Mouse (Mus musculus) liver, embryonic 14.5 days (tissue): ENCODE measurements around the gene Hist1h2an.

ENCODE experiments used
- CTCF ChIP-seq: IDR thresholded peaks from 2 replicates; pipeline ENCODE4 v1.5.1; 2016; ENCODE audit warnings: antibody characterized with exemption, low read depth, control low read depth
- EP300 ChIP-seq: IDR thresholded peaks from 2 replicates; pipeline ENCODE4 v1.6.1; 2016; ENCODE audit warnings: antibody characterized with exemption, low read depth

- no peak for TF ChIP-seq CTCF
- TF ChIP-seq EP300 = no peak
Measured at GRCm38 (mm10) chr13:21751417-21751816, 35.6 kb downstream of the Hist1h2an start.
